Mouse (Mus musculus): ENCODE data around the gene Cd79a.
A peak's percentile ranks its signal among the peaks of the same experiment; 100 is the strongest.

Cd79a gene

DNA sequence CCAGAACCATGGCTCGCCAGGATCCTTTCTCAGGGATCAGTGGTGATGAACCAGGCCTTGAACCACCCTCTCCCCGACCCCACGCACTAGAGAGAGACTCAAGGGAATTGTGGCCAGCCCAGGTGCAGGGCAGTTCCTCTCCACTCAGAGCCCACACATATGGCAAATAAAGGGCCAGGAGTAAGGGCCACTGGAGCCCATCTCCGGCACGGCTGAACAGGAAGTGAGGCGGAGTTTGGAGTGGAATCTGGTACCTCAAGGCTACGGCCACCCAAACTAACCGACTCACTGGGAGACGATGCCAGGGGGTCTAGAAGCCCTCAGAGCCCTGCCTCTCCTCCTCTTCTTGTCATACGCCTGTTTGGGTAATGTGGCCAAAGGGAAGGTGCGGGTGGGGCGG lies at the start of gene Cd79a:
Gene Cd79a (plus strand): TSS at position 158 of the 400 bp plus-strand sequence.
- no peak for DNase-seq (ENCODE audit: extremely low read depth, low read depth, low spot score)

DNA sequence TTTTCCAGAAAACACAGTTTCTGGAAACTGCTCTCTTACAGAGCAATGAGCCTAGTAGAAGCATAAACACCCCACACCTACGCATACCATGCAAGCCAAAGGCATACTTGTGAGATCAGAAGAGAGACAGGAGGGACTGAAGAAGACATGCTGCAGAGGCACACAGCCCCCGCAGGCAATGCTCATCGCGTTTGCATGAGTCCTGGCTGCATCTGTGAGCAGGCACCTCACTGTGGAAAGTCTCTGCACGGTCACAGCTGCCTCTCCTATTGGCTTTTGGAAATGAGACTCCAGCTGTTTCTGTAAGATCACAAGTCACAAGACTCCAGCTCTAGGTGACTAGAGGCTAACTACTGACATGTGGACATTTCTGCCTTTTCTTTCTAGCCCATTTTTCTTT lies 47.0 kb upstream of the Cd79a start:
- DNase-seq (ENCODE audit: extremely low read depth, low read depth, low spot score) = peak; percentile 45

- no peak for DNase-seq (ENCODE audit: extremely low read depth, low read depth, low spot score)
Measured at GRCm38 (mm10) chr7:24850899-24851303, 46.3 kb upstream of the Cd79a start.

DNA sequence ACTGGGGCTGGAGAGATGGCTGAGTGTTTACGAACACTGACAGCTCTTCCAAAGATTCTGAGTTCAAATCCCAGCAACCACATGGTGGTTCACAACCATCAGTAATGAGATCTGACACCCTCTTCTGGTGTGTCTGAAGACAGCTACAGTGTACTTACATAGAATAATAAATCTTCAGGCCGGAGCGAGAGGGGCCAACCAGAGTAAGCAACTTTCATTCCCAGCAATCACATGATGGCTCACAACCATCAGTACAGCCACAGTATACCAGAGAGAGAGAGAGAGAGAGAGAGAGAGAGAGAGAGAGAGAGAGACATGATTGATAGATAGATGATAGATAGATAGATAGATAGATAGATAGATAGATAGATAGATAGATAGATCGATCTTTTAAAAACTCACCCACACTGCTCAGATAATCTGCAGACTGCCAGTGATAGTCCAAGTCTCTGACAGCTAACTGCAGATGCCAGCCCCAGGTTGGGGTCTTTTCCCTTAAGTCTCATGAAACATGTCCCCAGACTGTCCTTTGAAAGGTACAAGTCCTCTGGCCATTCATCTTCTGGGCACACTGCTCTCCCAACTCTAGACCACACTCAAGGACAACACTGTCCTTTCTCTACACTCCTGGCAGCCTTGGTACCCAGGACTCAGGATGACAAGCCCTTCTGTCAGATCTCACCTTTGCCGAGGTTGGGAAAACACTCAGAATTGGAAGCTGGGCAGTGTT lies 45.4 kb upstream of the Cd79a start:
- DNase-seq (ENCODE audit: extremely low read depth, low read depth, low spot score) = no peak

DNA sequence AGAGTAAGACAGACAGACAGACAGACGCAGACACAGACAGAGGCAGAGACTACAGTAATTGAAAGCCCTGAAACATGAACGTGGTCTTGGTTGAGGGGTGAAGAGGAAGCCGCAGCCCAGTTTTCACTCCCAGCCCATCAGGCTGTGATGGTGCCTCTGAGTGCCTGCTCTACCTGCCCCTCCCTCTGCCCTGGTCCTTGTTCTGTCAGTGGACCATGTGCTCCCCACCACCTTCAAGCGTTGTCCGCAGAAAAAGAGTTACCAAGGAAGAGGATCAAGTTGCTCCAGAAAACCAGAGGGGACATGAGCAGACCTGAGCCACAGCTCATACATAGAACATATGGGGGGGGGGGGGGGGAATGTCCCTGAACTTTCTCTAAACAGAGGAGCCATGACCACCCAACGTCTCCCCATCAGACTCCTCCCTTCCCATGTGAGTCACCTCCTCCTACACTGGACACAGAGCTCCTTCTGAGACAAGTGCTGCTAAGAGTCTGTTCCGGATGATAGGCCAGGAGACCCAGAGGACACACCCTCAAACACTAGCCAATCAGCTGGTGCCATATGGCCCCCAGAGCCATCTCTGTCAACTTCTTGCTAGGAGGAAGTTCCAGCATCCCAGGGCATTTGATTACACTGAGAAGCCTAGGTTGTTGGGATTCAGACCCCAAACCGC lies 44.5 kb upstream of the Cd79a start:
- no peak for DNase-seq (ENCODE audit: extremely low read depth, low read depth, low spot score)

- DNase-seq (ENCODE audit: extremely low read depth, low read depth, low spot score) = no peak
Measured at GRCm38 (mm10) chr7:24853233-24853563, 44.0 kb upstream of the Cd79a start.

- no peak for DNase-seq (ENCODE audit: extremely low read depth, low read depth, low spot score)
Measured at GRCm38 (mm10) chr7:24853695-24854094, 43.5 kb upstream of the Cd79a start.

DNA sequence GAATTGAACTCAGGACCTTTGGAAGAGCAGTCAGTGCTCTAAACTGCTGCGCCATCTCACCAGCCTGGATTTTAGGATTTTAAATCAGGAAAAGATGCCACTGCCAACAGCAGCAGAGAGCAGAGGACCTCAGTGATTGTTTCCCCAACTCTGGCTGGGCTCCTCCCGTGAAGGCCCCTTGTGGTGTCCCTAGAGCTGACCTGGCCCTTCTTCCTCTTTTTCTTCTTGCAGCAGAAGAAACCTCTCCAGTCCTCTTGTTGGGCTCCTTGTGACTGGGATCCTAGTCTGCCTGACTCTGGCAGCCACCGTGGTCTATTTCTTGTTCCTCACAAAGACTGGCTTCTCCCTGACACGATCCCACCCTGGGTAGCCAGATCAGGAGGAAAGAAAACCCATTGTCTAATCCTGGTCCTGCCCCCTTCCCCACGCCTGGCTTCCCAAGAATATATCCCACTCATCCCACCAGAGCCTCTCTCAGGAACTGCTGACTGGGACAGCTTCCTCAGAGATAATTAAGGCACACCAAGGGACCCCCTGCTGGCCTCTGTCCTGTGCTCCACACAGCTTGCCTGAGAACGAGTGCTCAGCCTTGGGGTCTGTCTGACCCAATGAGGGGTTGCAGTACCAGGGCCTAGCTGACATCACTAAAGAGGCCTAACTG lies 40.6 kb upstream of the Cd79a start:
- no peak for DNase-seq (ENCODE audit: extremely low read depth, low read depth, low spot score)

DNA sequence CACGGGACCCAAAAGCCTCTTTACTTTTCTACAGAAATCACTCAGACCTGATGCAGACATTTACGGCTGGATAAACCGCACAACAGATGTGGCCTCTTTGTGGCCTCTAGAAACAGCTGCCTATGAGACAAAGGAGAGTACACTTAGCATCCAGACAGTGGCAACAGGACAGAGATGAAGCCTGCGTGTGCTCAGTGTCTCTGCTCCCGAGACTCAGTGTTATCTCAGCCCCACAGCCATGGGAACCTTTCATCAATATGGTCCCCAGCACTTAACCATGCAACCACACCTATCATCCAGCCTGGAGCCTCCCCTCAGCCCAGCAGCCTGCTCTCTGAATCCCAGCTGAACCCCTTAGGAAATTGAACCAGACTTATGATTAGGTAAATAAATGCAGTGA lies 37.9 kb upstream of the Cd79a start:
- DNase-seq (ENCODE audit: extremely low read depth, low read depth, low spot score) = no peak

DNA sequence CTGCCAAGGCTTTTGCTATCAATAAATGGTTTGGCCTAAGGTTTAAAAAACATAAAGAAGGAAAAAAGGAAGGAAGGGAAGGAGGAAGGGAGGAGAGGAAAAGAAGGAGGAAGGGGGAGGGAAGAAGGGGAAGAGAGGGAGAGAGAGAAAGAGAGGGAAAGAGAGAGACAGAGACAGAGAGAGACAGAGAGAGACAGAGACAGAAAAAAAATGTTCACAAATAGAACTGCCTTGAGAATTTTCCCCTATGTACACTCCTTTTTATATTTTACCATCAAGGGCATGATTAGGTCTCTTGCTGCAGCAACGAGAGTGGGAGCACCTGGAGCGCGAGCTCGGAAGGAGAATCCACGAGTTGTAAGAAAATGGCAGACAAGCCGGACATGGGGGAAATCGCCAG lies 35.3 kb upstream of the Cd79a start, which contains the start of gene Gm9844:
Gene Gm9844 (plus strand): TSS at position 301 of the 400 bp plus-strand sequence.
- no peak for DNase-seq (ENCODE audit: extremely low read depth, low read depth, low spot score)

- DNase-seq (ENCODE audit: extremely low read depth, low read depth, low spot score) = no peak
Measured at GRCm38 (mm10) chr7:24862853-24863252, 34.3 kb upstream of the Cd79a start.

GRCm38 (mm10) chr7:24864156-24864555 lies 33.0 kb upstream of the Cd79a start:
- DNase-seq (ENCODE audit: extremely low read depth, low read depth, low spot score) = no peak

GRCm38 (mm10) chr7:24869080-24869479 lies 28.1 kb upstream of the Cd79a start:
- no peak for DNase-seq (ENCODE audit: extremely low read depth, low read depth, low spot score)

DNA sequence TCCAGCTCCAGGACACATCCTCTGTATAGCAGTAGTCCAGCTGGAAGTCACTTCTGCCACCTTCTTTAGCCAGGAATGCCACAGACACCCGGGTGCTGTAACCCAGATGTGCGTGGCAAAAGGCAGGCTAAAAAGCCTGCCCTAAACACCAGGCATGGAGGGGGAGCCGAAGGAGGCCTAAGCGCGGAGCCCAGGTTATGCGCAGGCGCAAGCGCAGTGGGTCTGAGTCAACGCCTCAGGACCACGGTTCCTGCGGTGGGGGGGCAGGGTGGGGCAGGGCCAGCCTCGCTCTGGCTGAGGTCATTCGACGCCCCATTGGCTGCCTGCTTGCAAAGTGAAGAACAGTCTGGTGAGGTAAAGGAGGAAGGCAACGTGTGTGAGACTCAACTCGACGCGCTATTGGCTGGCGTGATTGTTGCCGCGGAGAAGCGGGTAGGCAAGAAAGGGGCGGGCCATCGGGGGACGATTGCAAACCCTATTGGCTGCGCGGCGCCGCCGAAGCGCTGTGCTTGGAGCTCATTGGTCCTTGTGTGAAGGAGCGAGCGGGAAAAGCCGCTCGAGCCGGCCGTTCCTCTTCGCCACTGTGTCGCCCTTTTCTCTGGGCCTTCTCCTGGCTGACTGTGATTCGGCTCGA lies 27.5 kb upstream of the Cd79a start, which contains the start of the genes Lypd4 and Dmrtc2:
Gene Lypd4 (minus strand): TSS at position 410 of the 634 bp plus-strand sequence.
Gene Dmrtc2 (plus strand): TSS at position 526 of the 634 bp plus-strand sequence.
- DNase-seq (ENCODE audit: extremely low read depth, low read depth, low spot score) = no peak

DNA sequence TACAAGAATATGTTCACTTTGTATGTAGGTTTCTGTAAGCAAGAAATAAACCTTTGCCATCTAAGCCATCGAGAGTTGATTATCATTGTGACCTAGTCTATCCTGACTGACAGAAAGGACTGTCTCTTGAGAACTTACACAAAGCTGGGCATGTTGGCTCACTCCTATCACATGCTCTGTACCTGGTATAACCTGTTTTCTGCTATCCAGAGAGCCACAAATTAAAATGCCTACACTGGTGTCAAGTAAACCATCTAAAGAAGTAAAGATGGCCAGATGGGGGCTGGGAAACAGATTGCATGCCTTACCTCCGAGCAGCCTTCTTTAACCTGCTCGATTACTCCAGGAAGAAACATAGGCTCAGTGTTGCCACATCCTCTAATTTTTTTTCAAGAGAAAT lies 19.6 kb upstream of the Cd79a start:
- DNase-seq (ENCODE audit: extremely low read depth, low read depth, low spot score) = no peak

- no peak for DNase-seq (ENCODE audit: extremely low read depth, low read depth, low spot score)
Measured at GRCm38 (mm10) chr7:24879620-24880019, 17.6 kb upstream of the Cd79a start.

GRCm38 (mm10) chr7:24882416-24883199 lies 14.6 kb upstream of the Cd79a start:
- DNase-seq (ENCODE audit: extremely low read depth, low read depth, low spot score) = no peak

GRCm38 (mm10) chr7:24883896-24884692 lies 13.1 kb upstream of the Cd79a start, which contains the start of gene Rps19:
Gene Rps19 (plus strand): TSS chr7:24884371.
- DNase-seq (ENCODE audit: extremely low read depth, low read depth, low spot score) = peak; percentile 98

DNA sequence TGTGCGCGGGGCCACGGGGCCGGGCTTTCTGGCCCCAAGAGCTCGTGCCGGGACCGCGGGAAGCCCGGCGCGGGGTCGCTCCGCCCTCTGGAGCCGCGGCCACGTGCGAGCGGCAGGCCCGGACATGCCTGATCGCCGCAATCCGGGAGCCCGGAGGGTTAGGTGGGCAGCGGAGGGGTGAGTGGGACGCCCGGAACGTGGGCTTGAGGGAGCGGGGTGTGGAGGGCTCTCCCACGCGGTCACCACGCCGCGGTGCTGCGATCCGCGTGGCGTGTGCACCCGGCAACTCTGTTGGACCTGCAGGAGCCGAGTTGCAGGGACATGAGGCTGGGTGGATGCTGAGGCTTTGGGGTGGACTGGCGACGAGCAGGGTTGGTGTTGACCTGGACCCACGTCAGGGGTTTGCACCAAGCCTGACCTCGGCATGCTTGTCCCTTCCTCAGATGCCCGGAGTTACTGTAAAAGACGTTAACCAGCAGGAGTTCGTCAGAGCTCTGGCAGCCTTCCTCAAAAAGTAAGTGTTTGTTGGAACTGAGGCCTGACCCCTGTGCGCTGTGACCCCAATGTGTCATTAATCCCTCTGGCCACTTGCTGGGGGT lies 12.4 kb upstream of the Cd79a start:
- DNase-seq (ENCODE audit: extremely low read depth, low read depth, low spot score) = no peak

All from fat pad, adult 2 months (tissue).